Mouse (Mus musculus) cortical plate, adult 2 months (tissue): Measurements from ENCODE around the gene Gm28230. TPM values are rescaled to one million over a fixed set of nuclear protein-coding genes. Genes with fewer than 3 reads are reported as not detected.

Experiments
- H3K27ac ChIP-seq: fragments of 200-500 bp; 2 replicates; pipeline ENCODE4 v1.5.1; 2012; ENCODE audit warnings: low read length, control low read depth, inconsistent platforms; ENCODE audit not compliant: insufficient read depth
- H3K4me1 ChIP-seq: fragments of 200-500 bp; 2 replicates; pipeline ENCODE4 v1.6.1; 2011; ENCODE audit warnings: low read length; ENCODE audit not compliant: control insufficient read depth, insufficient read depth
- H3K4me3 ChIP-seq: fragments of 200-500 bp; 2 replicates; pipeline ENCODE4 v1.5.1; 2011; ENCODE audit warnings: mild to moderate bottlenecking, low read length, control low read depth; ENCODE audit not compliant: insufficient read depth
- CTCF ChIP-seq: fragments of 200-500 bp; IDR thresholded peaks from 2 replicates; pipeline ENCODE4 v1.5.1; 2011; ENCODE audit warnings: mild to moderate bottlenecking, control low read depth, low read length; ENCODE audit not compliant: insufficient read depth; ENCODE audit errors: extremely low read depth
- POLR2A ChIP-seq: fragments of 200-500 bp; IDR thresholded peaks from 2 replicates; pipeline ENCODE4 v1.6.1; 2011; ENCODE audit warnings: mild to moderate bottlenecking, low read length, control low read depth; ENCODE audit not compliant: insufficient read depth; ENCODE audit errors: extremely low read depth
- polyA plus RNA-seq: library from polyadenylated mRNA; depleted of rRNA; stranded (reverse); fragments of >200 nt; gene quantifications from 2 replicates; pipeline ENCODE4 v1.2.3, GENCODE M21; 2012

Gene Gm28230
- polyA plus RNA-seq, 1 experiment = not detected

GRCm38 (mm10) chr2:74697567-74698121 lies 28.9 kb upstream of the Gm28230 start, which contains the start of gene Hoxd9:
TSS of gene Hoxd9 (plus strand) at chr2:74697727.
- TF ChIP-seq CTCF (no peak), POLR2A (no peak)
- H3K4me3 ChIP-seq = no peak within 1 kb of the TSS
- no peak within 1 kb of the TSS for H3K27ac ChIP-seq
- H3K4me1 ChIP-seq = no peaks in the 10 kb centered on the region

- Histone ChIP-seq H3K27ac (no peak overlapping the region), H3K4me1 (no peaks in the 10 kb centered on the region), H3K4me3 (no peak overlapping the region)
- TF ChIP-seq CTCF = no peak
- no peak for TF ChIP-seq POLR2A
Measured at GRCm38 (mm10) chr2:74698201-74699052, 28.1 kb upstream of the Gm28230 start.

GRCm38 (mm10) chr2:74699053-74699430 lies 27.5 kb upstream of the Gm28230 start:
- Histone ChIP-seq H3K27ac (no peak overlapping the region), H3K4me1 (no peaks in the 10 kb centered on the region), H3K4me3 (no peak overlapping the region)
- TF ChIP-seq CTCF = no peak
- TF ChIP-seq POLR2A = no peak

GRCm38 (mm10) chr2:74699664-74700545 lies 26.6 kb upstream of the Gm28230 start:
- Histone ChIP-seq H3K4me1 (no peaks in the 10 kb centered on the region), H3K27ac (no peak overlapping the region), H3K4me3 (no peak overlapping the region)
- TF ChIP-seq CTCF = no peak
- TF ChIP-seq POLR2A = no peak

- Histone ChIP-seq H3K4me1 (no peaks in the 10 kb centered on the region), H3K27ac (no peak overlapping the region), H3K4me3 (no peak overlapping the region)
- TF ChIP-seq CTCF (no peak), POLR2A (no peak)
Measured at GRCm38 (mm10) chr2:74700546-74701112, 25.9 kb upstream of the Gm28230 start.

- TF ChIP-seq POLR2A = no peak
- TF ChIP-seq CTCF = peak; percentile 84
- no peak overlapping the region for H3K4me3 ChIP-seq
- no peak overlapping the region for H3K27ac ChIP-seq
- H3K4me1 ChIP-seq = no peaks in the 10 kb centered on the region
Measured at GRCm38 (mm10) chr2:74701949-74702819, 24.3 kb upstream of the Gm28230 start.

- no peak for TF ChIP-seq POLR2A
- TF ChIP-seq CTCF = no peak
- Histone ChIP-seq H3K4me1 (no peaks in the 10 kb centered on the region), H3K4me3 (no peak overlapping the region), H3K27ac (no peak overlapping the region)
Measured at GRCm38 (mm10) chr2:74702820-74703219, 23.7 kb upstream of the Gm28230 start.

GRCm38 (mm10) chr2:74703317-74703716 lies 23.2 kb upstream of the Gm28230 start:
- no peak for TF ChIP-seq POLR2A
- TF ChIP-seq CTCF = no peak
- Histone ChIP-seq H3K4me1 (no peaks in the 10 kb centered on the region), H3K4me3 (no peak overlapping the region), H3K27ac (no peak overlapping the region)

GRCm38 (mm10) chr2:74703720-74704392 lies 22.7 kb upstream of the Gm28230 start:
- no peaks in the 10 kb centered on the region for H3K4me1 ChIP-seq
- H3K27ac ChIP-seq = no peak overlapping the region
- TF ChIP-seq POLR2A = no peak
- TF ChIP-seq CTCF = no peak
- no peak overlapping the region for H3K4me3 ChIP-seq
